Mouse (Mus musculus) liver, postnatal 0 days (tissue): ENCODE results near the gene Cdyl2.

Experiments used
- CTCF ChIP-seq: sonication (generic); IDR thresholded peaks from 2 replicates; pipeline ENCODE4 v1.5.1; 2016; ENCODE audit warnings: antibody characterized with exemption, low read depth
- EP300 ChIP-seq: IDR thresholded peaks from 2 replicates; pipeline ENCODE4 v1.6.1; 2016; ENCODE audit warnings: antibody characterized with exemption, low read depth, mild to moderate bottlenecking

DNA sequence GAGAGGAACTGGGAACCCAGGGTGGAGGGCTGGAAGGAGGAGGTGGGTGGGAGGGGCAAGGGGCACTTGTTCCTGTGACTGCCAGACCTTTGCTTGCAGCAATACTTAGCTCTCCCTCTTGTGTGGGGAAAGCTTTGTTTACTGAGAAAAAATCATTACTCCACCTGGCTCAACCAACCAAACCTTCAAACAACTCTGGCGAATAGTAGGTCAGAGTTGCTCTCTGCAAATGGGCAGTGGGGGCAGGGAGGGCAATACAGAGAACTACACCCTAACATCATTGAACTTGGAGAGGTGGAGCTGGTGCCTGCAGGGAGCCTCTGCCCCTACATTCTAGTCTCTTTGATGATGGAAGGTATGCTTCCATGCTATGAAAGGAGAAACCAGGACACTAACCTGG lies 192.7 kb downstream of the Cdyl2 start:
- TF ChIP-seq CTCF (no peak), EP300 (no peak)
